In genomic region chr1:8123021-8123420, GRCm38 (mm10) we compare ENCODE assay signal across 7 mouse cellular contexts.
A peak's percentile ranks its signal among the peaks of the same experiment; 100 is the strongest.
DNase-seq lines count a peak whose midpoint lies in the region; ATAC-seq and TF ChIP-seq lines count a peak whose summit lies in the region.
"Not testable (repeated sequence)": the region's sequence is repeated elsewhere in the genome, so short reads cannot be mapped to it uniquely, and the experiment has no call there.

No protein-coding gene starts in this region.

- not testable (repeated sequence) for H3K9ac ChIP-seq in forebrain, embryonic 14.5 days (ENCODE audit: low read length); hindbrain, postnatal 0 days (replicated peaks; ENCODE audit: low read length)

- ATAC-seq in common myeloid progenitor, adult 5-6 weeks (replicated peaks; ENCODE audit: low read depth, poor library complexity, severe bottlenecking): 0 out of 2 replicates have a peak, but pooled peaks have one; percentile 36
- not testable (repeated sequence) for ATAC-seq in forebrain, embryonic 14.5 days; hindbrain, postnatal 0 days

- H3K4me1 ChIP-seq in forebrain, embryonic 14.5 days (ENCODE audit: control insufficient read depth, insufficient read depth, low read length); hindbrain, postnatal 0 days (ENCODE audit: insufficient read depth, low read length); limb, embryonic 10.5 days: not testable (repeated sequence)

- DNase-seq in NIH3T3 (ENCODE audit: low read depth): peak; percentile 59
- peak; percentile 43 for DNase-seq in forebrain, embryonic 14.5 days (ENCODE audit: low spot score)
- peak; percentile 58 for DNase-seq in hindbrain, postnatal 0 days (ENCODE audit: low spot score)
- DNase-seq in limb, embryonic 10.5 days (ENCODE audit: low spot score): peak; percentile 80
- DNase-seq in mesoderm, embryonic 11.5 days (ENCODE audit: low read depth, low spot score): peak; percentile 82
- DNase-seq in retina, postnatal 1 day: peak; percentile 69

- H3K4me2 ChIP-seq in forebrain, embryonic 14.5 days (ENCODE audit: low read length); hindbrain, postnatal 0 days (ENCODE audit: low read depth, low read length): not testable (repeated sequence)

- WGBS in forebrain, embryonic 14.5 days: 51% methylated on average over 8 of the region's 8 CpGs
- WGBS in hindbrain, postnatal 0 days: 48% methylated on average over 8 of the region's 8 CpGs
- WGBS in limb, embryonic 10.5 days: 48% methylated on average over 8 of the region's 8 CpGs

- not testable (repeated sequence) for H3K27ac ChIP-seq in forebrain, embryonic 14.5 days (ENCODE audit: low read depth, low read length); hindbrain, postnatal 0 days; limb, embryonic 10.5 days

- H3K36me3 ChIP-seq in forebrain, embryonic 14.5 days (ENCODE audit: control insufficient read depth, insufficient read depth, low read length); hindbrain, postnatal 0 days (ENCODE audit: insufficient read depth, low read length); limb, embryonic 10.5 days: not testable (repeated sequence)

- H3K9me3 ChIP-seq in forebrain, embryonic 14.5 days (replicated peaks; ENCODE audit: control insufficient read depth, low read length); hindbrain, postnatal 0 days (ENCODE audit: low read length); limb, embryonic 10.5 days (replicated peaks): not testable (repeated sequence)

- H3K4me3 ChIP-seq in forebrain, embryonic 14.5 days (ENCODE audit: low read depth, low read length); hindbrain, postnatal 0 days (ENCODE audit: low read length); limb, embryonic 10.5 days: not testable (repeated sequence)

- not testable (repeated sequence) for TF ChIP-seq CTCF in hindbrain, postnatal 0 days (IDR thresholded peaks at IDR 0.05; ENCODE audit: low read depth)

- not testable (repeated sequence) for H3K27me3 ChIP-seq in forebrain, embryonic 14.5 days (replicated peaks; ENCODE audit: control insufficient read depth, insufficient read depth, low read length); hindbrain, postnatal 0 days (ENCODE audit: insufficient read depth, low read length); limb, embryonic 10.5 days (ENCODE audit: low read depth, poor library complexity, severe bottlenecking)
